Mouse (Mus musculus) c-Kit-negative CD71-positive TER-119-positive erythroid progenitor cells, embryonic 14.5 days (primary cell): ENCODE results near the gene Mid1ip1.

ENCODE experiments used
- DNase-seq: peaks from one replicate; pipeline ENCODE4 v3.0.0-alpha.2; 2013; ENCODE audit warnings: low read depth, low spot score

Gene Mid1ip1

DNA sequence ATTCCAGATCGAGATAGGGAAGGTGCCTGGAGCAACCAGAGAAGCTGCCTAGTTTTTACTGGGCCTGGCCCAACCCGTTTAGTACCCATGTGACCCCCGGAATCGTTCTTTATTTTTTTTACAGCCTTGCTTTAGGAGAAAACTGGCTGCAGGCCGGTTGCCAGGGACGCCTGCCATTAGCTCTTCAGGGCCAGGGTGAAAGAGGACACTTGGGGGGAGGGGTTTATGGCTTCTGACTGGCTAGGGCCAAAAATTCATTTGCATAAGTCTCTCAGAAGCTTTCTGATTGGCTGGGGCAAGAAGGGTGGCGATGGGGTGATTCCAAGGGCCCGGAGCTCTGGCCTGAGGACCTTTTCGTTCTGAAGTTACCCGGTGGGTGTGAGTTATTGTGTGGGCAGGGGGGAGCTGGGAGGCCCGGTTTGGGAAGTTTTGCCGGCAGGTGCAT is at the start of gene Mid1ip1:
Mid1ip1 (plus strand) TSS at position 318 of the 445 bp plus-strand sequence.
- peak; percentile 75 for DNase-seq

DNA sequence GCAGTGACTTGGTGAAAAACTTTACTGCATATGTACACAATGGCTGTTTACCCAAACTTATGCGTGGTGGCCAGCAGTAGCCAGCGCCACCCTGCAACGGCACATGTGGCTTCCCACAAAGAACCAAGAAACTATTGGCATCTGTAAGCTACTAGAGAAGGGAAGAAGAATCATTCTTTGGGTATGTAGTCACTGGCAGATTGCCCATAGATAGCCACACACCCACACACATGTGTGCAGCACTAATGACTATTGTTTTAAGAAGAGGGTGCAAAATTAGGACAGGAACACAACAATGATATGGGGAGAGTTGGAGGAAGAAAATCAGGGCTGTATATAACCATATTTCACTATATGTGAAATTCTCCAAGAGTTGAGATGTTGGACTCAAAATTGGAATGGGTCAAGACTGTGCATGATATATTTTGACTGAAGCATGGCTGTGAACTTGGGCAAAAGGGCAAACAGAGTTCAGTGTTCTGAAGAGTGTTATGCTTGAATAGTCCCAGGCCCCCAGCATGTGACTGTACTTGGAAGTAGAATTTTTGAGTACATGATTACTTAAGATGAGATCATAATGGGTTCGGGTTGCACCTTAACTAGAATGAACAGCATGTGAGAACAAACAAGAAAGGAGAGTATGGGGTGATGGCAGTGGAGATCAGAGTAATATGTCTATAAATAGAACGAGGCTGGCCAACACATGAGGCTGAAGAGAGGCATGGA is 20.2 kb upstream of the Mid1ip1 start:
- no peak for DNase-seq

- no peak for DNase-seq
Observed at GRCm38 (mm10) chrX:10706728-10707127, 8.1 kb upstream of the Mid1ip1 start.

- no peak for DNase-seq
Observed at GRCm38 (mm10) chrX:10713839-10714637, 775 bp upstream of the Mid1ip1 start.

DNA sequence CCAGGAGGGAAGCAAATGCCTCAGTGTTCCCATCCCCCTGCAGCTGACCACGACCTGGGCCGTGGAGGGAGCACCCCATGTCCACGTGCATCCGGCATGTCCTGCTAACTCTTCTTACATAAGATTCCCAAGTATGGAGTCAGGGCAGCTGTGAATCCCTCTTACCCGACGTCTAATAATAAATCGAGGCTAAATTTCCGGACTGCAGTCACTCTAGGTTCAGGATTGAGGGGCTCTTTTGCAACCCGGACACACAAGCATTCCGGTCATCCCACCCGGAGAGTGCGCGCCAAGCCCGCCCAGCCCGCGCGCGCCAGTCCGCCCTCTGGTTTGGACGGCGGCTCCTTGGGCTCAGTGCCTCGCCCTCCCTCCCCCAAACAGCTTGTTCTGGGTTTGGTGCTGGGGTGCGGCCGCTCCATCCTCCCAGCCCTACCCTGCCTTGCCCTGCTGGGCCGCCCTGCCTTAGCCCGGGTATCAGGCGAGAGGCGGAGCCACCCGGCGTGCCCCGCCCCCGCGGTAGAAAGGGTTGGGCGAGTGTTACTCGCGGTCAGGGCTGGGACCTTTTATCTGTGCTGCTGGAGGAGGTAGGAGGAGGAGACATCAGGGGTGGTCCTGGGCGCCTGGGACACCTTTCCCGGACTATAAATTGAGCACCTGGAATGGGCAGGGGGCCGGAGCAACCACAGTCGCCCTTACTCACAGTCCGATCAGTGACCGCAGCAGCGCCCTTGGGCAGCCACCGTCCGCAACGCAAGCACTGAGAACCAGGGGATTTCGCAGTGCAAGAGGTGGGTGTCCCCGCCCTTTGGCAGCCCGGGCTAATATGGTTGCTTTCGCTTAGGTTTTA is 2.3 kb downstream of the Mid1ip1 start:
- peak; percentile 78 for DNase-seq

DNA sequence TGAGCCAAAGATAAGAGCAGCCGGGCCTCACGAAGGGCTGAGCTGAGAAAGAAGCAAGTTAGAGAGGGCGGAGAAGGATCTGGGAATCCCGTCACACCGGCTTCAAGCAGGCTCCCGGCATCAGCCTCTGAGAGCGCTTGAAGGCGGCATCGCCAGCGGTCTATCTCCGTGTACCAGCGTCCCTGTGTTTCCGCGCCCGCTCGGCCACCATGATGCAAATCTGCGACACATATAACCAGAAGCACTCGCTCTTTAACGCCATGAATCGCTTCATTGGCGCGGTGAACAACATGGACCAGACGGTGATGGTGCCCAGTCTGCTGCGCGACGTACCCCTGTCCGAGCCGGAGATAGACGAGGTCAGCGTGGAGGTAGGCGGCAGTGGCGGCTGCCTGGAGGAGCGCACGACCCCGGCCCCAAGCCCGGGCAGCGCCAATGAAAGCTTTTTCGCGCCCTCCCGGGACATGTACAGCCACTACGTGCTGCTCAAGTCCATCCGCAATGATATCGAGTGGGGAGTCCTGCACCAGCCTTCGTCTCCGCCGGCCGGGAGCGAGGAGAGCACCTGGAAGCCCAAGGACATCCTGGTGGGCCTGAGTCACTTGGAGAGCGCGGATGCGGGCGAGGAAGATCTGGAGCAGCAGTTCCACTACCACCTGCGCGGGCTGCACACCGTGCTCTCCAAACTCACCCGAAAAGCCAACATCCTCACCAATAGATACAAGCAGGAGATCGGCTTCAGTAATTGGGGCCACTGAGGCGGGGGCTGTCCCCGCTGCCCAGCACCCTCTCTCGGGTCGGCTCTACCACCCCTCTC is 3.4 kb downstream of the Mid1ip1 start:
- DNase-seq, result no peak

DNA sequence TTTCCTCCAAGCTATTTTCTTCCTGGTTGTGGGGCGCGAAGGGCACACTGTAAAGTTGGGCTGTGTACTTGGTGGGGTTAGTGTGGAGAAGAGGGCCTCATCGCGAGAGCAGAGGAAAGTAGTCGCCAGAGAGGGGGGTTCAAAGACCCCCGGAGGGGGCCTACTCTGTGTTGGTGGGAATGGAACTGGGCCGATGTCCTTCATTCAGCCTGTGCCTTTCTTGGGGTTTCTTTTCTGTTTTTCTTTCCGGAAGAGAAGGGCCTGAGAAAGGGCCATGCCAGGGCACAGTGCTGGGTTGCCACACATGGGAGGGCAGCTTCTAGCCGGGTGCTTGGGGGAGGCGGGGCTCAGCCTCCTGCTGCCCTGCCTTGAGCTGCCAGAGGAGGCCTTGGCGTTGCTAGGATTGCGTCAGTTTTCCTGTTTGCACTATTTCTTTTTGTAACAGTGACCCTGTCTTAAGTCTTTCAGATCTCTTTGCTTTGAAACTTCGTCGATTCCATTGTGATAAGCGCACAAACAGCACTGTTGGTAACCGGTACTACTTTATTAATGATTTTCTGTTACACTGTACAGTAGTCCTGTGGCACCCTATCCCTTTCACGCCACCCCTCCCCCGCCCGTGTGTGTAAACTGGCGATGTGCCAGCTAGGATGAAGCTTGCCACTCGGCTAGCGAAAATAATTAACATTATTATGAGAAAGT is 4.2 kb downstream of the Mid1ip1 start:
- peak; percentile 60 for DNase-seq

DNA sequence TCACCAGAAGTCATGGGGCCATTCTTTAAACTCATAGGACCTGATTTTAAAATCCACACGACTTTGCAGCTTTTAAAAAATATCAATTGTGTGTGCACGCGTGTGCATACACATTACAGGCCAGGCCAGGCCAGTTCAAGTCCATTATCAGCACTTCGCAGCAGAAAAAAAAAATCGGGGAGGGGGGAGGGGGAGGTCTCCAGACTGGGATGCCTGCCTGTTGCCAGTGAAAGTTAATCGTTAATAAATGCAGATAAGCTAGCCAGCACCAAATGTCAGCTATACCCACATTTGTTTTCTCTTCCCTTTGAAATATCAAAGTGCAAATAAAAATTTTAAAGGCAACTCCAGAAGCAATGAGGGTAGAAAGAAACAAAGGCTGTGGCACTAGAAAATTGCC is 5.6 kb downstream of the Mid1ip1 start:
- DNase-seq, result no peak

DNA sequence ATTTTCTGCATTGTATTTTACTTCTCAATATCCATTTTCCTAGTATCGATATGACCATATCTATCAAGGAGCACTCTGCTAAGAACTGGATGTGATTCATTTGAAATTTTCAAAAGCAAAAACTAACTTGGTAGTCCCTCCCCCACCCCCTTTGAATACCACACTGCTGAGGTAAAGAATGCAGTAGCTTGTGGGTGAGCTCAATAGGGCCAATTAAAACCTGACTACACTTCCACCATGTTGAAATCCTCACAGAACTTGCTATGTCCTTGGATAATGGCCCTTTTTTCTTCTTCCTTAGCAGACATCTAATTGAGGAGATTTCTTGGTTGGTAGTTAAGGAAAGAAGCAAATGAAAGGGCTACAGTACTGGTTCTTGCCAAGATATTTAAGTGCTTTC is 9.8 kb downstream of the Mid1ip1 start:
- no peak for DNase-seq

DNA sequence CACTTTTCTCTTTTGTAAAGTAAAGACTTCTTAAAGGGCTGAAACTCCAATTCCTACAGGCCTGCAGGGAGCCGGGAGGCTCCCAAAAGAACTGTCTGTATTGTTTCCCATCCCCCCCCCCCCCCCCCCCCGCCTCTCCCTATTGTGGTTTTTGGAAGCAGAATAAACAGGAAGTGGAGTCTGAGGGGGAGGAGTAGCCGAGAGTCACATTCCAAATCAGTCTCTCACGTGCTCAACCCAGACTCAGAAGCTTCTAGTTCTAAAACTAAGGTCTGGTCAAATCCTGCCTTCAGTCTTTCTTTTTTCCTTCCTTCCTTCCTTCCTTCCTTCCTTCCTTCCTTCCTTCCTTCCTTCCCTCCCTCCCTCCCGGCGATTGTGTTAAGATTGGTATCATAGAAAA is 14.7 kb downstream of the Mid1ip1 start:
- no peak for DNase-seq

DNA sequence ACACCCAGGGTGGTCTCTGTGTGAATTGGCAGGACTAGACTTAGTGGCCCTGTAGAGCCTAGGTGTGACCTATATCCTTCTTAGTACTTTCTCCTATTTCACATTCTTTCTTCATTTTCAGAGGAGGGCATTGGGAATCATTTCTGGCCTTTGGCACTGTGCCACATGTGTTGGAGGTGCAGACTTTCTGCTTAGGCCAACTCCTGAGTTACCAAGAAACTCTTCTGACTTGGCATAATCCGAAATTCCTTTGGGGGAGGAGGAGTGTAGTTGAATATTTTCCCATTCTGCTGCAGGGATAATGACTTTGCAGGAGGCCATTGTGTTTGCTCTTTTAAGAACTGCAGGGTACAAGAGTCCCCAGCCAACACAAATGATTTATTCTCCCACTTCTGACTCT is 19.6 kb downstream of the Mid1ip1 start:
- no peak for DNase-seq

- DNase-seq, result no peak
Observed at GRCm38 (mm10) chrX:10734874-10735273, 20.1 kb downstream of the Mid1ip1 start.

DNA sequence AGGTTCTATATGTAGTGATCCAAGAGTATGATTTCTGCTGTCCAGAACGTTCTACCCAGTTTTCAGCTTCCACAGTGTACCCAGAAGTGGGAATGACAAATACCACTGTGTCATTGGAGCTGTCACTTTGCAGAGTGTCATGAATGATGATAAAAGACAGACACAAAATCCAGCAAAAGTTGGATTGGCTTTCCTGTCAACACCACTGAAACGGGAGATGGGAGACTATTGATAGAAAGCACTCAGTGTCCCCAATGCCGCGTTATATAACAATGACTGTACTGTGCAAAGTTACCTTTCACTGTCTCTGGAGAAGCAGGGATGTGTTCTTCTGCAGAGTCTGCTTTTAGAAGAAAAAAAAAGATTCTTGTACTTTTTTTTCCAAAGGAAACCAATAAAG is 44.1 kb downstream of the Mid1ip1 start:
- no peak for DNase-seq

DNA sequence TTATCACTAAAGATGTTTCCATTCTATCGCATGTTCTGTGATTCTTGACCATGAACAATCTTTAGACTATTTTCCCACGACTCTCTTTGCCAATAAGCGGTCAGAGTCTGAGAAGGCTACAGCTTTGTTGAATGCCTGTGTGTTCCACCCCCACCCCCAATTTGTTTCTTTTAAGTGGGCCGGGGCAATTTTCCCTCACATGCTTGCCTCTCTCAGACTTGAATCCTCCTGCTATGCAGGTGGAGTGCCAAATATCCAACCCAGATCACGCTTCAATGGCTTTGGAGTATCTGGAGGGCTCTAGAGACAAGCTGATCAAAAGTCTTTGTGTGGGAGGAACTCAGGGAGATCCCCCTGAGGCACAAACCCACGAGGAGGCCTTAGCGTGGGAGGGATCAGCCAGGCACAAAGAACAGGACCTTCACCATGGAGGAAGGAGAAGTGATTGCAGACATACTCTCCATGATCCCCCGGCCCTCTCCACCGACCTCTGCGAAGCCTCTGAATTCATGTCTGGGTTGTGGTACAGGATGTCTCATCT is 48.7 kb downstream of the Mid1ip1 start:
- no peak for DNase-seq
